Mouse (Mus musculus) urinary bladder, adult 2 months (tissue): ENCODE measurements around the gene 2610507B11Rik. TPM values are rescaled to one million over a fixed set of nuclear protein-coding genes. Genes with fewer than 3 reads are reported as not detected.

Experiments
- polyA plus RNA-seq: library from polyadenylated mRNA; depleted of rRNA; stranded (reverse); fragments of >200 nt; gene quantifications from 2 replicates; pipeline ENCODE4 v1.2.3, GENCODE M21; 2012; rRNA removed

2610507B11Rik gene
- polyA plus RNA-seq, 1 experiment: 94.2 TPM

Other genes with a start within 250 kb of the 2610507B11Rik start
- 2.2 and 2.5 TPM in 2 replicates for gene Dhrs13, start 229.5 kb upstream of the 2610507B11Rik start, polyA plus RNA-seq
- gene Flot2, start 223.8 kb upstream of the 2610507B11Rik start, polyA plus RNA-seq: 108 and 126 TPM in 2 replicates
- gene Eral1, start 181.4 kb upstream of the 2610507B11Rik start, polyA plus RNA-seq: 23.0 and 28.0 TPM in 2 replicates
- 6.1 and 10.1 TPM in 2 replicates for gene Fam222b, start 167.1 kb upstream of the 2610507B11Rik start, polyA plus RNA-seq
- gene Traf4, start 96.2 kb upstream of the 2610507B11Rik start, polyA plus RNA-seq: 20.4 and 26.1 TPM in 2 replicates
- gene Nek8, start 85.1 kb upstream of the 2610507B11Rik start, polyA plus RNA-seq: 14.4 and 19.7 TPM in 2 replicates
- gene Tlcd1, start 85.0 kb upstream of the 2610507B11Rik start, polyA plus RNA-seq: 24.1 and 33.5 TPM in 2 replicates
- 2,424 and 3,048 TPM in 2 replicates for gene Rpl23a, start 78.2 kb upstream of the 2610507B11Rik start, polyA plus RNA-seq
- gene Rab34, start 73.3 kb upstream of the 2610507B11Rik start, polyA plus RNA-seq: 66.7 and 79.2 TPM in 2 replicates
- 3.0 and 3.4 TPM in 2 replicates for gene Proca1, start 68.4 kb upstream of the 2610507B11Rik start, polyA plus RNA-seq
- 111 and 138 TPM in 2 replicates for gene Sdf2, start 16.0 kb upstream of the 2610507B11Rik start, polyA plus RNA-seq
- gene Supt6, start 15.8 kb upstream of the 2610507B11Rik start, polyA plus RNA-seq: 14.5 and 28.6 TPM in 2 replicates
- gene BC030499, start 29.1 kb downstream of the 2610507B11Rik start, polyA plus RNA-seq: 0.28 and 0.55 TPM in 2 replicates
- gene Spag5, start 39.8 kb downstream of the 2610507B11Rik start, polyA plus RNA-seq: 1.4 and 1.7 TPM in 2 replicates
- gene Aldoc, start 61.2 kb downstream of the 2610507B11Rik start, polyA plus RNA-seq: 3.3 and 4.1 TPM in 2 replicates
- gene Pigs, start 66.7 kb downstream of the 2610507B11Rik start, polyA plus RNA-seq: 44.2 and 44.9 TPM in 2 replicates
- 91.5 and 94.3 TPM in 2 replicates for gene Unc119, start 81.7 kb downstream of the 2610507B11Rik start, polyA plus RNA-seq
- gene Foxn1, start 124.8 kb downstream of the 2610507B11Rik start, polyA plus RNA-seq: 0.08 and 0.15 TPM in 2 replicates
- 0.04 and 0.07 TPM in 2 replicates for gene Slc13a2, start 160.5 kb downstream of the 2610507B11Rik start, polyA plus RNA-seq
- 24.3 and 26.3 TPM in 2 replicates for gene Slc46a1, start 203.9 kb downstream of the 2610507B11Rik start, polyA plus RNA-seq
- gene Sarm1, start 236.0 kb downstream of the 2610507B11Rik start, polyA plus RNA-seq: 0.54 and 0.81 TPM in 2 replicates
- gene Vtn, start 237.3 kb downstream of the 2610507B11Rik start, polyA plus RNA-seq: 3.6 and 4.4 TPM in 2 replicates
- not detected in 2 replicates for gene Sebox, start 241.7 kb downstream of the 2610507B11Rik start, polyA plus RNA-seq